29 mouse cellular contexts compared by ENCODE assay signal in genomic region chr2:115910217-115910616, GRCm38 (mm10).
DNase-seq lines count a peak whose midpoint lies in the region; ATAC-seq and TF ChIP-seq lines count a peak whose summit lies in the region.
"Had no signal": no experiment of that assay in that cellular context is flagged by ENCODE, and none has a peak within 500 bp of the region (broad histone marks: within the 10 kb centered on the region; RNA-seq: fewer than 3 reads in every experiment).

No protein-coding gene starts in this region.

- H3K4me1 ChIP-seq in heart, adult 2 months (ENCODE audit: control insufficient read depth, insufficient read depth, low read length), result peaks cover 1% of the 10 kb centered on the region
- peaks cover 44% of the 10 kb centered on the region for H3K4me1 ChIP-seq in heart, embryonic 13.5 days
- no peaks in the 10 kb centered on the region; the same call in 1 of the 2 replicates for H3K4me1 ChIP-seq in liver, embryonic 16.5 days (ENCODE audit: control insufficient read depth, low read depth, low read length)

- no peaks in the 10 kb centered on the region for H3K27me3 ChIP-seq in heart, adult 2 months (ENCODE audit: control insufficient read depth, insufficient read depth, low read length)
- H3K27me3 ChIP-seq in heart, embryonic 13.5 days (replicated peaks), result no peaks in the 10 kb centered on the region
- no peaks in the 10 kb centered on the region for H3K27me3 ChIP-seq in liver, embryonic 16.5 days (ENCODE audit: control insufficient read depth, insufficient read depth, low read depth, low read length)
- H3K27me3 ChIP-seq: embryonic facial prominence, embryonic 13.5 days; forebrain, embryonic 12.5 days; heart, embryonic 15.5 days had no signal

- no peak for TF ChIP-seq EP300 in heart, adult 2 months (IDR thresholded peaks at IDR 0.05; ENCODE audit: insufficient read depth, low read depth, low read length)

- no peak overlapping the region for H3K4me3 ChIP-seq in heart, adult 2 months
- H3K4me3 ChIP-seq in heart, embryonic 13.5 days, result no peak overlapping the region
- no peak overlapping the region for H3K4me3 ChIP-seq in liver, embryonic 16.5 days (ENCODE audit: low read depth, low read length)
- H3K4me3 ChIP-seq: embryonic facial prominence, embryonic 10.5 days; embryonic facial prominence, embryonic 13.5 days; erythroblast, embryonic 14.5 days; forebrain, embryonic 12.5 days; gastrocnemius, adult 2 months; heart, embryonic 15.5 days had no signal

- intact Hi-C loops in heart, adult 2 months (cut with DNase I), result no loop called here
- intact Hi-C loops in heart, postnatal 36 days (cut with DNase I), result no loop called here

- no peak overlapping the region for H3K27ac ChIP-seq in heart, adult 2 months
- 0 out of 2 replicates have a peak overlapping the region, but pooled peaks have one; percentile 28 for H3K27ac ChIP-seq in heart, embryonic 13.5 days (replicated peaks)
- H3K27ac ChIP-seq in liver, embryonic 16.5 days (ENCODE audit: low read length), result no peak overlapping the region
- H3K27ac ChIP-seq: embryonic facial prominence, embryonic 10.5 days; embryonic facial prominence, embryonic 13.5 days; forebrain, embryonic 12.5 days; gastrocnemius, adult 2 months; heart, embryonic 15.5 days; hindbrain, embryonic 14.5 days; hindbrain, postnatal 0 days had no signal

- no peak overlapping the region for H3K4me2 ChIP-seq in heart, embryonic 13.5 days
- no peak overlapping the region for H3K4me2 ChIP-seq in liver, embryonic 16.5 days (ENCODE audit: low read depth, low read length)
- H3K4me2 ChIP-seq: embryonic facial prominence, embryonic 13.5 days; forebrain, embryonic 12.5 days; heart, embryonic 15.5 days; hindbrain, embryonic 14.5 days had no signal

- H3K36me3 ChIP-seq in heart, adult 2 months (ENCODE audit: control insufficient read depth, insufficient read depth, low read length), result no peaks in the 10 kb centered on the region; the same call in 1 of the 2 replicates
- peaks cover 17% of the 10 kb centered on the region for H3K36me3 ChIP-seq in heart, embryonic 13.5 days
- no peaks in the 10 kb centered on the region for H3K36me3 ChIP-seq in liver, embryonic 16.5 days (ENCODE audit: control insufficient read depth, insufficient read depth)
- H3K36me3 ChIP-seq: embryonic facial prominence, embryonic 13.5 days; forebrain, embryonic 12.5 days; heart, embryonic 15.5 days had no signal

- 50% methylated on average over 4 of the region's 4 CpGs for WGBS in heart, adult 2 months
- 27% methylated on average over 4 of the region's 4 CpGs for WGBS in heart, embryonic 13.5 days
- 10% methylated on average over 4 of the region's 4 CpGs for WGBS in liver, embryonic 16.5 days (ENCODE audit: insufficient replicate concordance)

- H3K9me3 ChIP-seq in heart, embryonic 13.5 days, result no peaks in the 10 kb centered on the region
- H3K9me3 ChIP-seq in liver, embryonic 16.5 days (replicated peaks; ENCODE audit: control insufficient read depth, low read length), result no peaks in the 10 kb centered on the region
- H3K9me3 ChIP-seq: embryonic facial prominence, embryonic 10.5 days; embryonic facial prominence, embryonic 13.5 days; forebrain, embryonic 12.5 days; heart, embryonic 15.5 days had no signal

- no peak for ATAC-seq in heart, embryonic 13.5 days (ENCODE audit: extremely low read depth, insufficient number of reproducible peaks, low FRiP score, low TSS enrichment)
- ATAC-seq in liver, embryonic 16.5 days (ENCODE audit: low read depth), result peak; percentile 43
- ATAC-seq: forebrain, embryonic 16.5 days; hindbrain, postnatal 0 days; inflammation-experienced regulatory T-cells, adult 6 months; intestine, embryonic 16.5 days had no signal

- no peak for TF ChIP-seq CTCF in heart, adult 2 months (IDR thresholded peaks at IDR 0.05)

- no peak overlapping the region for H3K9ac ChIP-seq in heart, adult 2 months (ENCODE audit: low read depth, low read length)
- H3K9ac ChIP-seq in heart, embryonic 13.5 days, result no peak overlapping the region
- no peak overlapping the region for H3K9ac ChIP-seq in liver, embryonic 16.5 days (ENCODE audit: low read depth, low read length)
- H3K9ac ChIP-seq: embryonic facial prominence, embryonic 13.5 days; forebrain, embryonic 12.5 days; heart, embryonic 15.5 days; hindbrain, embryonic 14.5 days had no signal

- TF ChIP-seq POLR2A in heart, adult 2 months (IDR thresholded peaks at IDR 0.05; ENCODE audit: insufficient read depth, low read depth, low read length), result no peak

- no peaks in the 10 kb centered on the region for H3K79me2 ChIP-seq in heart, adult 2 months (replicated peaks; ENCODE audit: control insufficient read depth, insufficient read depth, low read length)

- peak; percentile 41 for DNase-seq in heart, adult 11 months
- no peak for DNase-seq in heart, adult 2 months
- no peak for DNase-seq in heart, postnatal 36 days
- no peak for DNase-seq in liver
- no peak for DNase-seq in frontal cortex, adult 2 months (ENCODE audit: extremely low spot score in 1 of 2, low spot score in 1 of 2)
- no peak for DNase-seq in cerebellum, postnatal 10 days
- DNase-seq: adrenal gland, adult 2 months; adrenal gland, postnatal 14 days; cerebellum, adult 11 months; cerebellum, adult 2 months; cerebellum, adult 9-11 months; cerebellum, postnatal 36 days; embryo, embryonic 11 days; gastrocnemius, adult 2 months; gastrocnemius, postnatal 14 days; heart, postnatal 10 days; heart, postnatal 4 days had no signal
